Mouse (Mus musculus) splenic B cell, adult 2 months (primary cell): Measurements from ENCODE around the gene Slc38a9.

Experiments used
- DNase-seq: peaks from one replicate; pipeline ENCODE4 v3.0.0-alpha.2; 2011; ENCODE audit warnings: low read depth, low spot score
- H3K27me3 ChIP-seq: 2 replicates; pipeline ENCODE4 v1.6.1; 2012; ENCODE audit warnings: mild to moderate bottlenecking, low read length, moderate library complexity, mixed read lengths; ENCODE audit not compliant: control insufficient read depth, poor library complexity, insufficient read depth, severe bottlenecking
- H3K36me3 ChIP-seq: 2 replicates; pipeline ENCODE4 v1.6.1; 2012; ENCODE audit warnings: mild to moderate bottlenecking, low read length, moderate library complexity, mixed read lengths; ENCODE audit not compliant: control insufficient read depth, poor library complexity, insufficient read depth, severe bottlenecking

The Slc38a9 gene

GRCm38 (mm10) chr13:112761787-112762186 is 101.2 kb downstream of the Slc38a9 start:
- no peaks in the 10 kb centered on the region for H3K36me3 ChIP-seq
- no peak for DNase-seq
- no peaks in the 10 kb centered on the region for H3K27me3 ChIP-seq

DNA sequence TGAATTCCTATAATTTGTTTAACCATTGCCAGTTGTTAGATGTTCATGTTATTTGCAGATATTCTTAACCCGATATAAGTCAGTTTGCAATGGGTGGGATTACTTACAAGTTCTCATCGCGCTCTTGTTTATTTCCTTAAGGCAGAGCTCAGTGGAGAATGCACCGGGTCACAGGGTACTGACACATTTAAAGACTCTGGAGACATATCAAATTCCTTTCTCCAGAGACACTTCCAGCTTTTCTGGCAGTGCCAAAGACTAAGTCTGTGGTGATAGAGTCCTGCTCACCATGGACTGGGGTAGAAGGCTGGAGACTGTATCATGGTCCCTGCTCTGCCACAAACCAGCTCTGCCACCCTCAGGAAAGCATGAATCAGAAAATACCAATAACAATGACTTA is 102.0 kb downstream of the Slc38a9 start:
- H3K36me3 ChIP-seq: no peaks in the 10 kb centered on the region
- H3K27me3 ChIP-seq: no peaks in the 10 kb centered on the region
- no peak for DNase-seq

DNA sequence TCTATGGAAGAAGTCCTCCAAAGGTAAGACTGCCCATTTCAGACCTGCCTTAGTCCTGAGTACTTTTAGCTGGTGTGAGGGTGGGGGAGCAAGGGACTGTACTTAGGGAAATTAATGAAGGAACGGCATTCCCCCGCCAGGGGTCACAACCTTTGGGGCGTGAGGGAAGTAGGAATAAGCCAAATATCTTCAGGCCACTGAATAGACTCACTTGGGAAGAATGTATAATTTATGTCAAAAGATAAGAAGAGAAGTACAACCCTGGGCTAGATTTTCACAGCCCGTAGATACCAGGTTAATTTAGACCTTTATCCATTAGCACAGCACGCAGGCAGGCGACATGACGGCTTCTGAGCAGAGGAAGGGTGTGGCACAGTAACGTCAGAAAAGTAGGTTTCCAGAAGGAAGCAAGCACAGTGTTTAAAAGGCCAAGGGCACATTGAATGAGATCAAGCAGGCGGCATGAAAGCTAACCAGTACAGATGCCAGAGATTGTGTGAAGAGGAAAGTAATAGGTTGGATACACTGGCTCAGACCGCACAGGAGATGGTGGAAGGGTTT is 103.1 kb downstream of the Slc38a9 start:
- H3K27me3 ChIP-seq: no peaks in the 10 kb centered on the region
- DNase-seq: no peak
- no peaks in the 10 kb centered on the region for H3K36me3 ChIP-seq

DNA sequence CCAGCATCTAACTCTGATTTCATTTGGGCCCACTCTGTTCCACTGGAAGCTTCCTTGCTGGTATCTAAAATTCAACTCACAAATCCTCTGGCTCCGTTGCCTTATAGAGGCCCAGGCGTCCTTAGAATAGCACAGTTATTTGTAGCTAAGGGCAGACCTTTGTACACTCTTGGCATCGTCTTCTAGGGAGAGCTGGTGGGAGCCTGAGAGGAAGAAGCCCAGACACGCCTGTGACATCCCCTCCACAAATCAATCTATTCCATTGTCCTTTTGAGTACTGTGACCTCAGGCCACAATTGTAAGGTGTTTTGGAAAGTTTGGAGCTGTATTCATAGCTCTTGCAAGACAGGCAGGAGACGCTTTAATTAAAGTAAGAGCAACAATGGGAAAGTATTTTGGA is 104.0 kb downstream of the Slc38a9 start:
- no peaks in the 10 kb centered on the region for H3K36me3 ChIP-seq
- DNase-seq: no peak

DNA sequence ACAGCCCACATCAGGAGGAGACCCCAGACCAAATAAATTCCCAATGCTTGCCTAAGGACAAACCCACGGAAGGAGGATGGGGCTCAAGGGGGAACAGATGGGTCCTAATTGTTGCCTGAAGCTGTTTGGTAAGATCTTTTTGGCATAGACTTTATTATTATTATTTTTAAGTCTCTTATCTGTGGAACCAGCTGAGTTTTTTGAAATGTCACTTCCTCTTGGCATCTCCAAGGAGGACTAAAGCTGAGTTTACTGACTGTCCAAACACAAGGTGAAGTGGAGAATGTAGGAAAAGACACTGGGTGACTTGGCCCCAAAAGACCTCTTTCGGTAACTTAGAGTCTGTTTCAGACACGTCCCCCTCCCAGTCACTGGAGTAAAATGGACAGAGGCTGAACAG is 105.1 kb downstream of the Slc38a9 start:
- H3K36me3 ChIP-seq: no peaks in the 10 kb centered on the region
- H3K27me3 ChIP-seq: no peaks in the 10 kb centered on the region
- DNase-seq: no peak

More for the DNA sequence above, 104.0 kb downstream of the Slc38a9 start:
- H3K27me3 ChIP-seq: no peaks in the 10 kb centered on the region

DNA sequence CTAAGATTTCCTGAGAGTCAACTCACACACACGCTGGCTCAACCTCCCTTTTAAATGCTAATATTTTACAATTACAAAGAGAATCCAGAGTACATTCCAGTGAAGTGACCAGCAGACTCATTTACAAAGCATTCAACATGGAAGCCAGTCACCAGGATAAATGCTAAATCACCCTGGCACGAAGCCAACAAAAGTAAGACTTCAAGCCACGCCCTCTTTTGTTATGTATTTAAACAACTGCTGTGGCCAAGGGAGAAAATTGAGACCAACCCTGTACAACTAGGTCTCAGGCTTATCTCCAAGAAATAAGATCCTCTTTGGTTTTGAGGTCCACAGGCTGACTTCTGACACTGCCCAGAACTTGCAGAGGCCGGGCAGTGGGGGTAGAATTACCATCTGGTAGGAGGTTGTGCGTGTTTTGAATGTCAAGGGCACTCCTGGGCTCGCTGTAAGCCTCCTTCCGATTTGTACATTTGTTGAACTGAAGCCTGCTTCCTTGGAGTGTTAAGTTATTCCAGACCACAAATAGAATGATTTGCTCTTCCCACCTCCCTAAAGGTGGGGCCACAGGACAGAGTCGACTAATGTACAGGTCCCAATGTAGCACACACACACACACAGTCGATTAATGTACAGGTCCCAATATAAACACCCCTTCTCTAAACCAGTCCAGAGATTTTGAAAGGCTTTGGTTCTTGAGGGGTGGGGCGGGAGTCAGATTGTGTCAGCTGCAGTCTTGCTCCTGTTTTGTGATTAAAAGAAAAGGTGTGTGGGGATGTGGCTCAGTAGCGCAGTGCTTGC is 110.2 kb downstream of the Slc38a9 start:
- DNase-seq: no peak
- Histone ChIP-seq H3K27me3 (no peaks in the 10 kb centered on the region), H3K36me3 (no peaks in the 10 kb centered on the region)

DNA sequence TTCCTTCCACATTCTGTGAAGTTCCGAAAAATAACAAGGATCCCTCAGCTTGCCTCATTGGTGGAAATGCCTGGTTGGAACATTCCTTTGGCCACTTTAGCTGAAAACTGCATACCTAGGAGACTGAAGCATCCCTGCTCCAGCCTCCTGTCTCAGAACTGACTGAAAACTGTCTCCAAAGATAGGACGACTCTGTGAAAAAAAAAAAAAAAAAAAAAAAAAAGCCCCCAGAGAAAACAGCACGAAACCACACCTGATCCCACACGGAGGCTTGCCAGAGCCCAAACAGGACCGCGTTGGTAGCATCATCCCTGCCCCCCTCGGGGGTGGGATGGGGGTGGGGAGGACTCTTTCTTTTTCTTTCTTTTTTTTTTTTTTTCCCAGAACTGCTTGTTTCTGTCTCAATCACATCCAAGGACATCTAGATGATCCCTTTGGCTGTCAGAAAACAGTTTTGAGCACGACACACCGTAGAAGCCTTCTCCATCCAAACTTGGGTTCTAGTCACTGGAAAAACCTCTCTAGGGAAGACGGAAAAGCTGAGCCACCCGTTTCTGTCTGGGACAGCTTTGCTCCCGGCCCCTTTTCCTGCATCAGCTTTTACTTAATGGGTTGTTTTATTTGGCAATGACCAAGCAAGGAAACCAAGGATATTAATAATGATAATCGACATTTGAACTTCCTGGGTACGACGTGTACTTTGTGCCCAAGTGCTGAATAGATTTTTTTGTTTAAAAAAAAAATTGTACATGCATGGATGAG is 111.1 kb downstream of the Slc38a9 start:
- Histone ChIP-seq H3K27me3 (no peaks in the 10 kb centered on the region), H3K36me3 (no peaks in the 10 kb centered on the region)
- DNase-seq: no peak

DNA sequence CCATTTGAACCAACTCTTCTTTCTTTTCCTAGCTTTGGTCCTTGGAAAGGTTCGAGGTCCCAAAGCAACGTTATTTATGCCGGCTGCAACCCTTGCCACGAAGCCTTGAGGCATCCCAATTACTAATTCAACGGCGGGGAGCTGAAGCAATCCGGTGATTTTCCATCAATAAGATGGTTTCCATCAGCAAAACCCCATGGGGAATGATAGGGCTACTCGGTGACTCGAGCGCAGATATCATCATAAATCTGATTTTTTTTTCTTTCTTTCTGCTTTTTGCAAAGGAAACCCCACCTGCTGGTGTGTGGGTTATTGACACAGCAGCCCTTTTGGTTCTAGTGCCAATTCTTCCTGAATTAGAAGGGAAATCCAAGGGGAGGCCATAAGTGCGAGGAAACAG is 111.7 kb downstream of the Slc38a9 start:
- Histone ChIP-seq H3K27me3 (no peaks in the 10 kb centered on the region), H3K36me3 (no peaks in the 10 kb centered on the region)
- no peak for DNase-seq

DNA sequence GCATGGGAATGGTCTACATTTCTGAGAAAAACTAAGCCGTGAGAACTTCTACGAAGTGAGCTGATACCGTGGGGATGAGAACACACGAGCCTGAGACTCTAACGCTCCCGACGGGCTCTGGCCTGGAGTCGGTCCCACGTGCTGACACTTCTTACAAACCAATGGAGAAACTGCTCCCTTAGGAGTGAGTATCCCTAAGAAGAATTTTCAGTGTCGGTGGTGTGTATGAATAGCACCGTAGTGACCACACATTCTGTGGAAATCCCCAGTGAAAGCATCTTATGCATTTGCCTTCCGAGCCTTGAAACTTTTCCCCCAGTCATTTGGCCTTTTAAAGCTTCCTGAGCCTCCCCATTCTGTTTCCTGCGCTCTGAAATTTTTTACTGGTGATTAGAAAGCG is 112.3 kb downstream of the Slc38a9 start:
- H3K36me3 ChIP-seq: no peaks in the 10 kb centered on the region
- no peak for DNase-seq
- no peaks in the 10 kb centered on the region for H3K27me3 ChIP-seq

- Histone ChIP-seq H3K36me3 (no peaks in the 10 kb centered on the region), H3K27me3 (no peaks in the 10 kb centered on the region)
- no peak for DNase-seq
Observed at GRCm38 (mm10) chr13:112773991-112774675, 113.6 kb downstream of the Slc38a9 start.

GRCm38 (mm10) chr13:112775856-112776255 is 115.3 kb downstream of the Slc38a9 start:
- H3K36me3 ChIP-seq: no peaks in the 10 kb centered on the region
- no peaks in the 10 kb centered on the region for H3K27me3 ChIP-seq
- no peak for DNase-seq

- DNase-seq: no peak
- H3K36me3 ChIP-seq: no peaks in the 10 kb centered on the region
- H3K27me3 ChIP-seq: no peaks in the 10 kb centered on the region
Observed at GRCm38 (mm10) chr13:112778407-112778806, 117.9 kb downstream of the Slc38a9 start.

DNA sequence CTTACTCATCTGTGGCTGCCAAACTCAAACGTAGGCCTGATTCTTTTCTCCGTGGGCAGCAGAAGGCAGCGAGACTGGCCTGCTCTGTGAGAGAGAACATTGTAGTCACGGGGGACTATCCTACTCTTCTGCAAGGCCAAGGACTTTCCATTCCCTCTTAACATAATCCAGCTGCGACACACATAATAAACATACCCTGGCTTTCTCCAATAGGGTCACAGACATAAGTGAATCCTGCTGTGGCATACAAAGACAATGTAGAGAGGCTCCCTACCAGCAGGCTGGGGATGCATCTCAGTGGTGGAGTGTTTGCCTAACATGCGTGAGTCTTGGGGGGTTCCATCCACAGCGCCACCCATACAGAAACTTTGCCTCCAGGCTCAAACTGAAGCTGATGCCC is 124.8 kb downstream of the Slc38a9 start:
- Histone ChIP-seq H3K36me3 (no peaks in the 10 kb centered on the region), H3K27me3 (no peaks in the 10 kb centered on the region)
- DNase-seq: no peak

DNA sequence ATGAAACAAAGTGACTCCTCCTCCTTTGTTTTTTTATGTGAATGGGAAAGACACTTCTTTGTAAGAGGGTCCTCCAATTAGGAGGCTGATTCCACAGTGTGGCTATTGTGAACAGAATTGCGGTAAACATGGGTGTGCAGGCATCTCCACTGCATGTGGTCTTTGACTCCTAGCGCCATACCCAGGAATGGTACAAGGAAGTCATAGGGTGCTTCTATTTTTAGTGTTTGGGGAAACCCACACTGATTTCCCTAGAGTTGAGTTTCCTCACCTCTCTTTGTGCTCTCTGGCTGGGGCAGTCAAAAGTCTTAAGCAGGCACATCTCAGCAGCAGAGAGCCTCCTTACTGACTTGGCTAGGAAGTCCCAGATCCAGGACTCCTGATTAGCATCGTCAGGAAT is 125.6 kb downstream of the Slc38a9 start:
- Histone ChIP-seq H3K36me3 (no peaks in the 10 kb centered on the region), H3K27me3 (no peaks in the 10 kb centered on the region)
- DNase-seq: no peak
